In genomic region chr3:18715776-18716175, GRCm38 (mm10) we compare ENCODE assay signal across 9 mouse cellular contexts.
DNase-seq lines count a peak whose midpoint lies in the region; ATAC-seq lines count a peak whose summit lies in the region.
"Had no signal": no experiment of that assay in that cellular context is flagged by ENCODE, and none has a peak within 500 bp of the region (broad histone marks: within the 10 kb centered on the region; RNA-seq: fewer than 3 reads in every experiment).

No protein-coding gene starts in this region.

- no peaks in the 10 kb centered on the region for H3K27me3 ChIP-seq in heart, embryonic 10.5 days (ENCODE audit: insufficient read depth, poor library complexity, severe bottlenecking)
- no peaks in the 10 kb centered on the region for H3K27me3 ChIP-seq in neural tube, embryonic 13.5 days

- no peak overlapping the region for H3K4me3 ChIP-seq in heart, embryonic 10.5 days
- no peak overlapping the region for H3K4me3 ChIP-seq in neural tube, embryonic 13.5 days

- ATAC-seq in neural tube, embryonic 13.5 days (ENCODE audit: low read depth), result peak; percentile 61; the same call in 1 of the 2 replicates

- 82% methylated on average over 5 of the region's 5 CpGs for WGBS in heart, embryonic 10.5 days
- 55% methylated on average over 5 of the region's 5 CpGs for WGBS in neural tube, embryonic 13.5 days

- no peaks in the 10 kb centered on the region for H3K4me1 ChIP-seq in heart, embryonic 10.5 days
- 0 out of 2 replicates have a peak, but pooled peaks cover 3% of the 10 kb centered on the region for H3K4me1 ChIP-seq in neural tube, embryonic 13.5 days (replicated peaks)

- peak; percentile 5 for DNase-seq in heart, adult 18-20 months
- no peak for DNase-seq in heart, embryonic 10.5 days (ENCODE audit: low spot score)
- no peak for DNase-seq in neural tube, embryonic 10.5 days (ENCODE audit: extremely low spot score, low spot score)
- DNase-seq in layer of hippocampus, postnatal 10 days (ENCODE audit: low spot score in 2 of 2), result peak; percentile 61 to 71
- DNase-seq in right cerebral cortex, postnatal 25 days, result no peak
- no peak for DNase-seq in thymus, postnatal 4 days
- DNase-seq: kidney, adult 9 months; thymus, postnatal 36 days had no signal

- no peaks in the 10 kb centered on the region for H3K36me3 ChIP-seq in heart, embryonic 10.5 days
- H3K36me3 ChIP-seq in neural tube, embryonic 13.5 days, result no peaks in the 10 kb centered on the region

- H3K9ac ChIP-seq in neural tube, embryonic 13.5 days, result no peak overlapping the region

- H3K9me3 ChIP-seq in heart, embryonic 10.5 days, result no peaks in the 10 kb centered on the region
- H3K9me3 ChIP-seq in neural tube, embryonic 13.5 days, result no peaks in the 10 kb centered on the region

- no peak overlapping the region for H3K27ac ChIP-seq in heart, embryonic 10.5 days
- H3K27ac ChIP-seq in neural tube, embryonic 13.5 days (replicated peaks), result no peak overlapping the region

- H3K4me2 ChIP-seq in neural tube, embryonic 13.5 days, result no peak overlapping the region

Comparison
In these comparisons a context has a peak if more than half of its experiments do, and no peak if none do; other contexts are left out.
1. DNase-seq: peak in heart, adult 18-20 months (2 of 2) and layer of hippocampus, postnatal 10 days (2 of 2); none in heart, embryonic 10.5 days (single experiment), neural tube, embryonic 10.5 days (single experiment), right cerebral cortex, postnatal 25 days (single experiment) and thymus, postnatal 4 days (single experiment).